Mouse (Mus musculus): Measurements from ENCODE around the gene Iqca.

GRCm38 (mm10) chr1:90119214-90119613, 34.0 kb downstream of the Iqca start:
- no peak for TF ChIP-seq GATA1 (IDR thresholded peaks at IDR 0.05; ENCODE audit: low read length)
- TF ChIP-seq TAL1 (IDR thresholded peaks at IDR 0.05; ENCODE audit: low read length), result no peak

Measured in erythroblast, embryonic 14.5 days (primary cell).